Comparison of ENCODE assay signal across 9 mouse cellular contexts in genomic region chr3:51611972-51612371, GRCm38 (mm10). TPM values are rescaled to one million over a fixed set of nuclear protein-coding genes. Genes with fewer than 3 reads are reported as not detected.
DNase-seq lines count a peak whose midpoint lies in the region; ATAC-seq and TF ChIP-seq lines count a peak whose summit lies in the region.
"Had no signal": no experiment of that assay in that cellular context is flagged by ENCODE, and none has a peak within 500 bp of the region (broad histone marks: within the 10 kb centered on the region; RNA-seq: fewer than 3 reads in every experiment).

No protein-coding gene starts in this region.

- H3K9me3 ChIP-seq in MEL (replicated peaks; ENCODE audit: insufficient read depth, low read length) = no peaks in the 10 kb centered on the region
- no peaks in the 10 kb centered on the region for H3K9me3 ChIP-seq in embryonic facial prominence, embryonic 14.5 days (ENCODE audit: control insufficient read depth, low read length)
- no peaks in the 10 kb centered on the region for H3K9me3 ChIP-seq in liver, postnatal 0 days (ENCODE audit: low read length)
- H3K9me3 ChIP-seq: embryonic facial prominence, embryonic 15.5 days had no signal

- H3K4me1 ChIP-seq in MEL (ENCODE audit: control insufficient read depth in 1 of 2, insufficient read depth in 2 of 2, low read length in 2 of 2) = peaks cover 12 to 15% of the 10 kb centered on the region in 2 experiments
- H3K4me1 ChIP-seq in embryonic facial prominence, embryonic 14.5 days (ENCODE audit: control insufficient read depth, insufficient read depth, low read length) = no peaks in the 10 kb centered on the region
- H3K4me1 ChIP-seq in liver, postnatal 0 days (ENCODE audit: insufficient read depth) = peaks cover 3% of the 10 kb centered on the region; the same call in 1 of the 2 replicates
- H3K4me1 ChIP-seq: embryonic facial prominence, embryonic 15.5 days had no signal

- WGBS in embryonic facial prominence, embryonic 14.5 days = 5% methylated on average over 6 of the region's 6 CpGs
- 3% methylated on average over 6 of the region's 6 CpGs for WGBS in liver, postnatal 0 days (ENCODE audit: insufficient replicate concordance)

- peak overlapping the region; percentile 89 for H3K27ac ChIP-seq in MEL (ENCODE audit: control insufficient read depth, low read depth, low read length)
- H3K27ac ChIP-seq in embryonic facial prominence, embryonic 14.5 days (replicated peaks; ENCODE audit: low read depth, low read length) = no peak overlapping the region
- H3K27ac ChIP-seq in liver, postnatal 0 days (ENCODE audit: low read depth) = no peak overlapping the region
- H3K27ac ChIP-seq: embryonic facial prominence, embryonic 15.5 days had no signal

- H3K79me2 ChIP-seq in MEL (ENCODE audit: control insufficient read depth, insufficient read depth, low read length, poor library complexity) = no peaks in the 10 kb centered on the region

- ATAC-seq in embryonic facial prominence, embryonic 14.5 days (ENCODE audit: low read depth) = 0 out of 2 replicates have a peak, but pooled peaks have one; percentile 50
- peak; percentile 67 for ATAC-seq in liver, postnatal 0 days
- no peak for ATAC-seq in activated CD4-positive, CD25-positive, alpha-beta regulatory T cell, adult 4 months

- peak in 1 of 2 experiments; percentile 51; a peak in 2 of 4 replicates for TF ChIP-seq EP300 in MEL (IDR thresholded peaks at IDR 0.05; ENCODE audit: low read depth in 1 of 2, low read length in 2 of 2)
- TF ChIP-seq EP300 in liver, postnatal 0 days (IDR thresholded peaks at IDR 0.05; ENCODE audit: low read depth) = no peak

- peak; percentile 26 for TF ChIP-seq RAD21 in MEL (IDR thresholded peaks at IDR 0.05; ENCODE audit: low read depth, low read length)

- no peak overlapping the region for H3K4me2 ChIP-seq in embryonic facial prominence, embryonic 14.5 days (ENCODE audit: low read depth, low read length)
- no peak overlapping the region for H3K4me2 ChIP-seq in liver, postnatal 0 days (ENCODE audit: low read depth, low read length)
- H3K4me2 ChIP-seq: embryonic facial prominence, embryonic 15.5 days had no signal

- H3K36me3 ChIP-seq in MEL (ENCODE audit: control insufficient read depth in 1 of 2, insufficient read depth in 2 of 2, low read length in 2 of 2) = peaks cover 0 to 9% of the 10 kb centered on the region in 2 experiments; a peak in 2 of 4 replicates
- no peaks in the 10 kb centered on the region for H3K36me3 ChIP-seq in embryonic facial prominence, embryonic 14.5 days (ENCODE audit: control insufficient read depth, insufficient read depth, low read length)
- H3K36me3 ChIP-seq in liver, postnatal 0 days (replicated peaks; ENCODE audit: insufficient read depth, low read length) = no peaks in the 10 kb centered on the region
- H3K36me3 ChIP-seq: embryonic facial prominence, embryonic 15.5 days had no signal

- H3K9ac ChIP-seq in MEL (ENCODE audit: control insufficient read depth, low read depth, low read length, poor library complexity, severe bottlenecking) = peak overlapping the region; percentile 62
- H3K9ac ChIP-seq in embryonic facial prominence, embryonic 14.5 days (ENCODE audit: low read depth, low read length) = no peak overlapping the region
- no peak overlapping the region for H3K9ac ChIP-seq in liver, postnatal 0 days (replicated peaks)
- H3K9ac ChIP-seq: embryonic facial prominence, embryonic 15.5 days had no signal

- no peaks in the 10 kb centered on the region for H3K27me3 ChIP-seq in MEL (ENCODE audit: control insufficient read depth in 1 of 2, insufficient read depth in 2 of 2, low read length in 2 of 2)
- H3K27me3 ChIP-seq in embryonic facial prominence, embryonic 14.5 days (replicated peaks; ENCODE audit: control insufficient read depth, insufficient read depth, low read length) = no peaks in the 10 kb centered on the region
- no peaks in the 10 kb centered on the region for H3K27me3 ChIP-seq in liver, postnatal 0 days (ENCODE audit: insufficient read depth, low read length)
- H3K27me3 ChIP-seq: embryonic facial prominence, embryonic 15.5 days had no signal

- DNase-seq in MEL (ENCODE audit: low read depth, low spot score) = peak; percentile 92
- peak; percentile 88 for DNase-seq in adrenal gland, postnatal 36 days
- peak; percentile 65 for DNase-seq in embryonic facial prominence, embryonic 14.5 days (ENCODE audit: low spot score)
- peak; percentile 75 for DNase-seq in heart, adult 9 months (ENCODE audit: low spot score in 2 of 2)
- peak; percentile 71 for DNase-seq in kidney, adult 9 months
- peak; percentile 45 for DNase-seq in liver, postnatal 0 days
- peak; percentile 51 for DNase-seq in ovary, postnatal 14 days (ENCODE audit: low spot score)

- peak overlapping the region; percentile 42 to 73 for H3K4me3 ChIP-seq in MEL (ENCODE audit: control insufficient read depth in 1 of 2, insufficient read depth in 1 of 2, low read depth in 2 of 2, low read length in 2 of 2)
- H3K4me3 ChIP-seq in embryonic facial prominence, embryonic 14.5 days (ENCODE audit: low read depth, low read length) = no peak overlapping the region
- no peak overlapping the region for H3K4me3 ChIP-seq in liver, postnatal 0 days (ENCODE audit: low read depth, low read length)
- H3K4me3 ChIP-seq: embryonic facial prominence, embryonic 15.5 days had no signal

- TF ChIP-seq POLR2A in MEL (IDR thresholded peaks at IDR 0.05; ENCODE audit: control insufficient read depth in 1 of 2, insufficient read depth in 1 of 2, low read depth in 1 of 2, low read length in 2 of 2, poor library complexity in 1 of 2) = peak in 1 of 2 experiments; percentile 81; a peak in 2 of 4 replicates

- TF ChIP-seq CTCF in MEL (IDR thresholded peaks at IDR 0.05 in 2 of 3, conservative IDR thresholded peaks at IDR 0.05 in 1 of 3; ENCODE audit: control insufficient read depth in 1 of 3, insufficient read depth in 1 of 3, low read depth in 2 of 3, low read length in 3 of 3, poor library complexity in 1 of 3, severe bottlenecking in 1 of 3) = peak in 2 of 3 experiments; percentile 53; a peak in 4 of 6 replicates
- TF ChIP-seq CTCF in liver, postnatal 0 days (IDR thresholded peaks at IDR 0.05; ENCODE audit: low read depth) = peak; percentile 56

TF ChIP-seq in MEL, 35 proteins besides CTCF, POLR2A, EP300 and RAD21 (continues in another document):
- no peak; the same call in 1 of the 2 replicates for TF ChIP-seq RCOR1 (IDR thresholded peaks at IDR 0.05; ENCODE audit: low read depth, low read length)
- no peak for TF ChIP-seq KAT2A (conservative IDR thresholded peaks at IDR 0.05; ENCODE audit: low read depth, low read length)
- TF ChIP-seq GATA1 (IDR thresholded peaks at IDR 0.05; ENCODE audit: low read depth, low read length) = no peak
- TF ChIP-seq NRF1 (IDR thresholded peaks at IDR 0.05; ENCODE audit: insufficient read depth, low read depth, low read length, poor library complexity, severe bottlenecking) = no peak
- peak; percentile 63 for TF ChIP-seq SIN3A (IDR thresholded peaks at IDR 0.05; ENCODE audit: low read length)
- no peak for TF ChIP-seq MAX (IDR thresholded peaks at IDR 0.05; ENCODE audit: low read length)
- TF ChIP-seq ETS1 (IDR thresholded peaks at IDR 0.05; ENCODE audit: low read depth, low read length) = peak; percentile 47; the same call in 1 of the 2 replicates
- 0 out of 2 replicates have a peak, but pooled peaks have one; percentile 9 for TF ChIP-seq MYC (IDR thresholded peaks at IDR 0.05; ENCODE audit: low read depth, low read length)
- peak; percentile 68 for TF ChIP-seq NELFE (IDR thresholded peaks at IDR 0.05; ENCODE audit: low read depth, low read length)
- no peak for TF ChIP-seq MEF2A (IDR thresholded peaks at IDR 0.05; ENCODE audit: extremely low read depth, insufficient replicate concordance, low read depth, low read length, poor library complexity, severe bottlenecking)
- TF ChIP-seq UBTF (IDR thresholded peaks at IDR 0.05; ENCODE audit: borderline replicate concordance, insufficient read depth, low read depth, low read length) = peak; percentile 85; the same call in 1 of the 2 replicates
- no peak; the same call in 1 of the 2 replicates for TF ChIP-seq MAFK (IDR thresholded peaks at IDR 0.05; ENCODE audit: borderline replicate concordance, low read depth, low read length)
- no peak for TF ChIP-seq POLR2AphosphoS5 (IDR thresholded peaks at IDR 0.05; ENCODE audit: borderline replicate concordance, low read depth, low read length)
- TF ChIP-seq HCFC1 (IDR thresholded peaks at IDR 0.05; ENCODE audit: low read depth, low read length) = 0 out of 2 replicates have a peak, but pooled peaks have one; percentile 31
- 0 out of 2 replicates have a peak, but pooled peaks have one; percentile 26 for TF ChIP-seq ELF1 (IDR thresholded peaks at IDR 0.05; ENCODE audit: low read depth, low read length)
- TF ChIP-seq USF1 (IDR thresholded peaks at IDR 0.05; ENCODE audit: low read depth, low read length) = no peak
- no peak for TF ChIP-seq CHD1 (IDR thresholded peaks at IDR 0.05; ENCODE audit: low read depth, low read length)
- TF ChIP-seq MAZ (IDR thresholded peaks at IDR 0.05; ENCODE audit: low read depth, low read length) = no peak; the same call in 1 of the 2 replicates
- TF ChIP-seq BHLHE40 (IDR thresholded peaks at IDR 0.05; ENCODE audit: borderline replicate concordance, low read depth, low read length) = no peak
- TF ChIP-seq TCF12 (IDR thresholded peaks at IDR 0.05; ENCODE audit: low read depth, low read length) = peak; percentile 49

RNA-seq across cellular contexts. Expression of gene Mgst2, which starts 48.2 kb away (rescaled TPM):
- 0.69 and 1.0 TPM in 2 replicates for total RNA-seq in MEL (2012; rRNA removed)
- 1 to 10 TPM in 1 of 2 experiments, not detected in 1; 3.1 TPM for polyA plus RNA-seq in MEL (2012; ENCODE audit: insufficient read depth in 1 of 2, insufficient read length in 2 of 2, low read depth in 1 of 2, low replicate concordance in 2 of 2, missing spikeins in 1 of 2)
- total RNA-seq in adrenal gland, postnatal 36 days (2021) = 100 to 1,000 TPM; 162 to 243 TPM
- 4.1 and 6.6 TPM in 2 replicates for polyA plus RNA-seq in embryonic facial prominence, embryonic 14.5 days (2014; fragmentation: Nextera tagmentation; extraction: Ambion mirVana)
- polyA plus RNA-seq in liver, postnatal 0 days (2015; fragmentation: Nextera tagmentation; extraction: Ambion mirVana) = 36.8 TPM in 2 replicates
- 100 to 1,000 TPM in 1 of 2 experiments, 10 to 100 TPM in 1; 82.2 to 161 TPM for polyA plus RNA-seq in activated CD4-positive, CD25-positive, alpha-beta regulatory T cell, adult 4 months (2017; shearing (Covaris generic))

RNA-seq across cellular contexts. Expression of gene Setd7, which starts 51.3 kb away (rescaled TPM):
- 8.4 and 11.3 TPM in 2 replicates for total RNA-seq in MEL (2012; rRNA removed)
- 10 to 100 TPM; 15.3 to 37.9 TPM for polyA plus RNA-seq in MEL (2012; ENCODE audit: insufficient read depth in 1 of 2, insufficient read length in 2 of 2, low read depth in 1 of 2, low replicate concordance in 2 of 2, missing spikeins in 1 of 2)
- total RNA-seq in adrenal gland, postnatal 36 days (2021) = 10 to 100 TPM; 50.6 to 52.8 TPM
- 6.2 and 7.3 TPM in 2 replicates for polyA plus RNA-seq in embryonic facial prominence, embryonic 14.5 days (2014; fragmentation: Nextera tagmentation; extraction: Ambion mirVana)
- 0.45 and 0.48 TPM in 2 replicates for polyA plus RNA-seq in liver, postnatal 0 days (2015; fragmentation: Nextera tagmentation; extraction: Ambion mirVana)
- 10 to 100 TPM in 1 of 2 experiments, 1 to 10 TPM in 1; 6.3 to 10.5 TPM for polyA plus RNA-seq in activated CD4-positive, CD25-positive, alpha-beta regulatory T cell, adult 4 months (2017; shearing (Covaris generic))

Comparison
In these comparisons a context has a peak if more than half of its experiments do, and no peak if none do; other contexts are left out.
1. H3K4me3 ChIP-seq: peak in MEL (2 of 2); none in embryonic facial prominence, embryonic 14.5 days (single experiment) and liver, postnatal 0 days (single experiment).
2. Peak in every context shown above with its lines, with median percentiles within 50 percentile points of each other: DNase-seq.